Mouse (Mus musculus): ENCODE results near the gene Plcxd2. TPM values are rescaled to one million over a fixed set of nuclear protein-coding genes. Genes with fewer than 3 reads are reported as not detected.

Gene Plcxd2
- polyA plus RNA-seq, 1 experiment from 2014 or later: 1.4 TPM

DNA sequence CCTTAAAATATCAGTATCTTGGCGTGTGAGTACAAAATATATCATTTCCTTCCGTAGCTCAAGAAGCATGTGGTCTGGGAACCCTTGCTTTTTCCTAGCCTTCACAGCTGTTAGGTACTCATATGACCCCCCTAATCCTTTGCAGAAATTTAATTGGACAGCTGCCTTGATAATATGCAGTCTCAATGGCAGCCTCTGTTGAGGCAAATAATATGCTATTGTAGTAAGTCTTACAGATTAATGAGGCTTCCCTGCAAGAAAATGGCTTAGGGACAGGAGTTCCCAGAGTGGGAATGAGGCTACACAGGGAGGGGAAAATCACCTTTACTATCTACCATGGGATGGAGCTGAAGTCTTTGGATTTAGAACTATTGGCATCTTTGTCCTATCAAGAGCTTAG, 73.5 kb downstream of the Plcxd2 start:
- H3K9me3 ChIP-seq (replicated peaks): no peaks in the 10 kb centered on the region
- no peak overlapping the region for H3K4me2 ChIP-seq (replicated peaks)
- peak; percentile 60; the same call in 1 of the 2 replicates for ATAC-seq (ENCODE audit: insufficient number of reproducible peaks, low FRiP score, low TSS enrichment, low read depth)
- H3K4me3 ChIP-seq (replicated peaks): no peak overlapping the region
- 57% methylated on average over 2 of the region's 2 CpGs for WGBS
- no peaks in the 10 kb centered on the region for H3K36me3 ChIP-seq
- no peaks in the 10 kb centered on the region for H3K27me3 ChIP-seq
- H3K4me1 ChIP-seq: peaks cover 16% of the 10 kb centered on the region
- no peak overlapping the region for H3K9ac ChIP-seq
- no peak overlapping the region; the same call in 1 of the 2 replicates for H3K27ac ChIP-seq (replicated peaks)

DNA sequence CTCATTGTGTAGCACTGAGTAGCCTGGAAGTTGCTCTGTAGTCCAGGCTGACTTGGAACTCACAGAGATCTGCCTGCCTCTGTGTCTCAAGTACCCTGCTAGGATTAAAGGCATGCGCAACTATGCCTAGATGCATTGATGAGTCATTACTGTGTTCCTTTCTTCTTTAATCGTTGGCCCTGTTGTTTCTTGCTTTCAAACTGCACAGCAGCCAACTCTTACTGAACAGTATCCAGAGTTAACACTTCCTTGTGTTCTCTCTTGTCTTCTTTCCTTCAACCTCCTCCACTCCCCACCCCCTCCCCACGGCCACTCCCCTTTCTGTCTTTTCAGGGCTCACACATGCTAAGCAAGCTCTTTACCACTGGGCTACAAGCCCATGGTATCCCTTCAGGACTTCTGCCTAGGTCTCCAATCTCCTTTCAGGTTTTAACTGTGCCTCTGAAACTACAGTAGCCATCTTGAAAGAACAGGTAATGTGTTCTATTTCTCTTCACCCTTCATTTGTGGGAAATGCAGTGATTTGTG, 74.0 kb downstream of the Plcxd2 start:
- Histone ChIP-seq H3K4me3 (replicated peaks) (no peak overlapping the region), H3K9ac (no peak overlapping the region), H3K36me3 (no peaks in the 10 kb centered on the region), H3K27ac (replicated peaks) (peak overlapping the region; percentile 34; the same call in 1 of the 2 replicates), H3K9me3 (replicated peaks) (no peaks in the 10 kb centered on the region), H3K27me3 (no peaks in the 10 kb centered on the region), H3K4me1 (peaks cover 16% of the 10 kb centered on the region), H3K4me2 (replicated peaks) (no peak overlapping the region)
- 67% methylated on average over 3 of the region's 3 CpGs for WGBS
- 0 out of 2 replicates have a peak, but pooled peaks have one; percentile 34 for ATAC-seq (ENCODE audit: insufficient number of reproducible peaks, low FRiP score, low TSS enrichment, low read depth)

DNA sequence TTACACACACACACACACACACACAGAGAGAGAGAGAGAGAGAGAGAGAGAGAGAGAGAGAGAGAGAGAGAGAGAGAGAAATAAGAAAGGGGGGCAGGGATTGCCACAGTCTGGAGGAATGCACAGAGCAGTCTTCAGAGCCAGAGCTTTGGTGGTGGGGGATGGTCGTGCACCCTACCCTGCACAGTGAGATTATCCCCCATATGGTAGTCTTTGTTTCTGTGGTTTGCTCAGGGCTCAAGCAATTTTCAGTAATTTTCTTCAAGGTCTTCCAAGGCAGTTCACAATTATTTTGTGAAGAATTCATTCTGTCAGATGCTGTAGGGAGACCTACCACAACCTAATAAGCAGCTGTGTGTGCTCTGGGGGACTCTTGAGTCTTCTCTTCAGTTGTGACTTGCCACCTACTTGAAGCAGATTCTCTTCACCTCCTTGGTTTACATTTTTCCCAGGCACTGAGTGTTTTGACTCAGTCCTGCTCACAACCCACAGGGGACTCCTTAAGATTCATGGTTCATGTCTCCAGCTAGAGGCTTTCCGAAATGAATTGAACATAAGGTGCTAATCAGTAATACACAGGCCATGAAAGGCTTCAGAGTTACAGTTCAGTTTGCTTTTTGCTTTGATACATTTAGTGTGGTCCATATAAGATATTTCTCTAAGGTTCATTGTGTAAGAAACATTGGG, 75.2 kb downstream of the Plcxd2 start:
- Histone ChIP-seq H3K36me3 (no peaks in the 10 kb centered on the region), H3K9ac (no peak overlapping the region), H3K4me3 (replicated peaks) (no peak overlapping the region), H3K27ac (replicated peaks) (peak overlapping the region; percentile 34; the same call in 1 of the 2 replicates), H3K4me1 (peaks cover 20% of the 10 kb centered on the region), H3K4me2 (replicated peaks) (no peak overlapping the region), H3K27me3 (no peaks in the 10 kb centered on the region), H3K9me3 (replicated peaks) (no peaks in the 10 kb centered on the region)
- WGBS: 9% methylated on average over 2 of the region's 2 CpGs
- peak; percentile 75; the same call in 1 of the 2 replicates for ATAC-seq (ENCODE audit: insufficient number of reproducible peaks, low FRiP score, low TSS enrichment, low read depth)

DNA sequence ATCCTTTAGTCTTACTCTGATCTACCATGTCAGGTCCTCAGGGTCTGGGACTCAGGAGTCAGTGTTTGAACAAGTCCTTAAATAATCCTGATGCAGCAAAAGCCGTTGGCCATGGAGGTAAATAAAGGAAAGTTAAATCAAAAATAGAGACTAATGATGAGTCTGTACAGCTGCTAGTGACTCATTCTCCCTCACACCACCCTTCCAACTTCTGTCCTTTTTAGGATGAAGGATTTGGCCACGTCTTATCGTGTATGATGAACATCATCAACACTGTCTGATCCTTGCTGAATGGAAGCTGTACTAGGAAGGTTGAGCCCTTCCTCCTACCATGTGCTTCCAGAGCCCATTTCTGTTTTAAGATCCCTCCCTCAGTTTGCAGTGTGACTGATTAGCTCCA, 79.7 kb downstream of the Plcxd2 start:
- H3K4me1 ChIP-seq: 0 out of 2 replicates have a peak, but pooled peaks cover 15% of the 10 kb centered on the region
- 0 out of 2 replicates have a peak overlapping the region, but pooled peaks have one; percentile 1 for H3K27ac ChIP-seq (replicated peaks)
- WGBS: 70% methylated on average over 3 of the region's 3 CpGs
- H3K36me3 ChIP-seq: no peaks in the 10 kb centered on the region
- H3K4me3 ChIP-seq (replicated peaks): no peak overlapping the region
- no peak overlapping the region for H3K4me2 ChIP-seq (replicated peaks)
- no peaks in the 10 kb centered on the region for H3K9me3 ChIP-seq (replicated peaks)
- no peak for ATAC-seq (ENCODE audit: insufficient number of reproducible peaks, low FRiP score, low TSS enrichment, low read depth)
- no peaks in the 10 kb centered on the region for H3K27me3 ChIP-seq
- no peak overlapping the region for H3K9ac ChIP-seq

DNA sequence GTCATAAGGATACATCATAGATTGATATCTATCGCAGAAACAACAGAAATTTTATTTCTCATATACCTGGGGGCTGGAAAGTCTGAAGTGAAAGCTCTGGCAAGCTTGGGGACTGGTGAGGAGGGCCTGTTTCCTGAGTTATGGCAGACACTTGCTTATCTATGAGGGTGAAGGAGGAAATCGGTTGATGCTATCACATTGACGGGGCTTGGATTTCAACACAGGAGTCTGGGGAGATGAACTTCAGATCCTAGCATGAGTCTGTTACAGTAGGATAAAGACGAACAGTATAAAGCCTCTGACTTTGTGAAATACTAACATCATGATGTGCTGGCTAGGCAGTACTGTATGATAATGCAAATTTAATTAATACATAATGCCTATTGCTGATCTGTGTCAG, 81.9 kb downstream of the Plcxd2 start:
- no peaks in the 10 kb centered on the region for H3K36me3 ChIP-seq
- H3K4me3 ChIP-seq (replicated peaks): no peak overlapping the region
- H3K9ac ChIP-seq: no peak overlapping the region
- H3K27ac ChIP-seq (replicated peaks): no peak overlapping the region
- ATAC-seq (ENCODE audit: insufficient number of reproducible peaks, low FRiP score, low TSS enrichment, low read depth): no peak
- 71% methylated on average over 4 of the region's 4 CpGs for WGBS
- H3K4me1 ChIP-seq: 0 out of 2 replicates have a peak, but pooled peaks cover 21% of the 10 kb centered on the region
- H3K4me2 ChIP-seq (replicated peaks): no peak overlapping the region
- H3K9me3 ChIP-seq (replicated peaks): no peaks in the 10 kb centered on the region
- H3K27me3 ChIP-seq: no peaks in the 10 kb centered on the region

DNA sequence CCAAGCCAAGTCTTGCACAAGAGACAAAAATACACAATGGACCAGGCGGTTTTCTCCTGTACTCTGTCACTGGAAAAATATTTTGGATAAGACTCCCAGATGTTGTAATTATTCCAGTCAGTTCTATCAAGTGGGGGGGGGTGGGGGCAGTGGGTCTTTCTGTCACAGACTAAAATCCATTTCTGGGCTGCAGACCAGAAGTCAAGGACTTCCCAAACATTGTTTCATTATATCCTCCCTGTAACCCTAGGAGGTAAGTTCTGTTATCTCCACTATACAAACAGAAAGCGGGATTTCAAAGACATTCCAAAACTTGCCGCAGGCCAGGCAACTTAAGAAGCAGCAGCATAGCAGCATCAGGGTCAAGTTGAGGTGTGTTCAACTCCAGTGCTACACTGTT, 82.4 kb downstream of the Plcxd2 start:
- no peaks in the 10 kb centered on the region for H3K9me3 ChIP-seq (replicated peaks)
- no peak overlapping the region for H3K4me3 ChIP-seq (replicated peaks)
- 0 out of 2 replicates have a peak, but pooled peaks cover 24% of the 10 kb centered on the region for H3K4me1 ChIP-seq
- H3K36me3 ChIP-seq: no peaks in the 10 kb centered on the region
- H3K27ac ChIP-seq (replicated peaks): no peak overlapping the region
- H3K4me2 ChIP-seq (replicated peaks): no peak overlapping the region
- no peak for ATAC-seq (ENCODE audit: insufficient number of reproducible peaks, low FRiP score, low TSS enrichment, low read depth)
- H3K9ac ChIP-seq: no peak overlapping the region
- H3K27me3 ChIP-seq: no peaks in the 10 kb centered on the region
- 35% methylated on average over 3 of the region's 3 CpGs for WGBS

DNA sequence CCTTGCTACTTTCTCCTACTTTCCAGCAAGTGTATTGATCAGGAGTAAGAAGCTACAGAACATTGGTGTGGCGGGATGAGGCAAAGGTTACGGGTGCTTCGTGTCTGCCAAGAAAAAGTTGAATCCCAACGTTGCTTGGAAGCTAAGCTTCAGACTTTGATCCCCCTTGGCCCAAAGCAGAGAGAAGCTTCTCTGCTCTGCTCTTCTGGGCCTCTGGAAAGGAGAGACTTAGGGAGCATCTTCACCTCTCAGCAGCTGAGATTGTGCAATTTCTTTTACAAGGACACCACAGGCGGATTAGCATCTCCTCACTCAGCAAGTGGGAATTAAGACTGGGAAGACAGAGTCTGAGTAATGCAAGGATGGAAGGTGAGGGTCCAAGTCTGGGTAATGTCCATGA, 83.1 kb downstream of the Plcxd2 start:
- WGBS: 84% methylated on average over 5 of the region's 5 CpGs
- H3K9me3 ChIP-seq (replicated peaks): no peaks in the 10 kb centered on the region
- H3K4me2 ChIP-seq (replicated peaks): no peak overlapping the region
- H3K27me3 ChIP-seq: no peaks in the 10 kb centered on the region
- no peak overlapping the region for H3K9ac ChIP-seq
- ATAC-seq (ENCODE audit: insufficient number of reproducible peaks, low FRiP score, low TSS enrichment, low read depth): no peak
- H3K4me1 ChIP-seq: peaks cover 28% of the 10 kb centered on the region
- H3K4me3 ChIP-seq (replicated peaks): no peak overlapping the region
- H3K36me3 ChIP-seq: no peaks in the 10 kb centered on the region
- H3K27ac ChIP-seq (replicated peaks): no peak overlapping the region

DNA sequence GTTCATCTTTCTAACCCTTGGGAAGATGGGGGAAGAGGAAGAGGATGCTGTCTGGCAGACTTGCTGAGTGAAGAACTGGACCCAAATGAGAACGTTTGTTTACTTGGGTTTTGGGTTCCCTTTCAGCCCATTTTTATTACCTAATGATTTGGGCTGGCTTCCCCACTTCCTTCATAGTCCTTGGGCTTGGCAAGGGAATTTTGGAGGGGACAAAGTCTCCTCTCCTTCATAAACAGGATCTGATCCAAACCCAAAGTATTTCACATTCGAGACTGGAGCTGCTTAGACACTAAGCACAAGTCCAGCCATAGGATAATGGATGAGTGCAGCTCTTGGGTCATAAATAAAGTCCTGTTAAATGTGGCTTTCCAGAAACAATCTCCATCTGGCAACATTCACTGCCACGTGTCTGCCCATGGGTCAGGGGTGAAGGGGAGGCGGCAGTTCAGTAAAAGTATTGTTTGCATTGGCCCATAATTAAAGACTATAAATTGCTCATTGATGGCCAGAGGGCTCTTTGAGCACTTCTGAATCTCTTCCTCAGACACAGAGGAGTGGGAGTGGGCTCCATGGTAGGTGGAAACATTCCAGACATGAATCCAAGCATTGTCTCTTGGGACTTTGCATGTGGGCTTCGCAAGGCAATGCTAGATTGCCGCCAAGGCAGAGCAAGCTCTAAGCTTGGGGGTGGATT, 86.1 kb downstream of the Plcxd2 start:
- Histone ChIP-seq H3K4me1 (peaks cover 32% of the 10 kb centered on the region), H3K9ac (no peak overlapping the region), H3K4me2 (replicated peaks) (no peak overlapping the region), H3K4me3 (replicated peaks) (no peak overlapping the region), H3K9me3 (replicated peaks) (no peaks in the 10 kb centered on the region), H3K27me3 (no peaks in the 10 kb centered on the region), H3K27ac (replicated peaks) (no peak overlapping the region), H3K36me3 (no peaks in the 10 kb centered on the region)
- WGBS: 60% methylated on average over 6 of the region's 6 CpGs
- ATAC-seq (ENCODE audit: insufficient number of reproducible peaks, low FRiP score, low TSS enrichment, low read depth): no peak

DNA sequence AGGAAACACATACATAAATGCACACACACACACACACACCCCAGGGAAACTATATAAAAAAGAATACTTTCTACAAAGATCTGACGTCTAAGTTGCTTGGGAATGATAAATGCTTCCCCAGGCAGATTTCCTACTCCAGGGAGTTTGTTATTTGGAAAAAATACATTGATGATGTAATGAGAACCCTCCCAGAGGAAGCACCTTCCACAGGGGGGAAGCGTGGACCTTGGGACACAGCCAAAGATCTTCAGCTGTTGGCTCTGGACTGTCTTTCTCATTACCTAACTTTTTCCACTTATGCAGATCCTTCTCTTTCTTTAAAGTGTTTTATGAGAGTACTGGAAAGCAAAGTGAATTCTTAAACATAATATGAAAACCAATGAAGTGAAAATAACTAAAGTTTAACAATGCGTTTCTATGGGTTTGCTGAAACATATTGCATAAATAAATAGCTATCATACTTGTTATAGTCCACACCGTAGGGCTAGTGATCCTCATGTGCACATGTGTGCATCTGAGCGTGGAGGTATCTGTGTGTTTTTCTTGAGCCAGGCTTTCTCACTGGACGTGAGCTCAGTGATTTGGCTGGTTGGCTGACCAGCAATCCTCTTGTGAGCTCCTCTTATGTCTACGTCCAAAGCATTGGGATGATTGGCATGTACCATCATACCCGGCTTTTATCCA, 87.3 kb downstream of the Plcxd2 start:
- no peaks in the 10 kb centered on the region for H3K9me3 ChIP-seq (replicated peaks)
- H3K9ac ChIP-seq: no peak overlapping the region
- no peak for ATAC-seq (ENCODE audit: insufficient number of reproducible peaks, low FRiP score, low TSS enrichment, low read depth)
- peaks cover 29% of the 10 kb centered on the region for H3K4me1 ChIP-seq
- 65% methylated on average over 8 of the region's 8 CpGs for WGBS
- no peak overlapping the region for H3K4me3 ChIP-seq (replicated peaks)
- H3K4me2 ChIP-seq (replicated peaks): no peak overlapping the region
- no peaks in the 10 kb centered on the region for H3K36me3 ChIP-seq
- H3K27me3 ChIP-seq: no peaks in the 10 kb centered on the region
- H3K27ac ChIP-seq (replicated peaks): 0 out of 2 replicates have a peak overlapping the region, but pooled peaks have one; percentile 5

DNA sequence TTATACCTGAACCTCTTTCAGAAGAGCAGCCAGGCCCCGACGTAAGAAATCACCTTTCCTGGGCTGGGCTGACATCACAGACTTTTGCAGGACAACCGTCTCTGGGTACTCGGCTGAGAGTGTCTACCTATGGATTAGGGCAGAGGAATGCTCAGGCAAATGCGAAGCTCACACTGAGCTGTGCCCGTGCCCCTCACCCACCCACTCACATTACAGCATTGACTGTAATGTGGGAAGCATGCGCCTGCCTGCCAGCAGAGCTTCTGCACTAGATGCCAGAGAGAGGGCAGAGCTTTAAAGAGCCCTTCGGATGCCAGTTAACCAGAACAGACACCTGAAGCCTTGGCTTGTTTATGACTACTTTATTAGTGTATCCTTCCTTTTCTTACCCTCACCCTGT, 90.4 kb downstream of the Plcxd2 start:
- Histone ChIP-seq H3K4me3 (replicated peaks) (no peak overlapping the region), H3K9me3 (replicated peaks) (no peaks in the 10 kb centered on the region), H3K36me3 (no peaks in the 10 kb centered on the region), H3K9ac (no peak overlapping the region), H3K27ac (replicated peaks) (no peak overlapping the region), H3K4me1 (peaks cover 29% of the 10 kb centered on the region), H3K27me3 (no peaks in the 10 kb centered on the region), H3K4me2 (replicated peaks) (no peak overlapping the region)
- 43% methylated on average over 8 of the region's 8 CpGs for WGBS
- ATAC-seq (ENCODE audit: insufficient number of reproducible peaks, low FRiP score, low TSS enrichment, low read depth): no peak

All from embryonic facial prominence, embryonic 15.5 days (tissue).